Mouse (Mus musculus) liver, embryonic 13.5 days (tissue): ENCODE results near the gene Scn1a. TPM values are rescaled to one million over a fixed set of nuclear protein-coding genes. Genes with fewer than 3 reads are reported as not detected.

Experiments used
- ATAC-seq: fragments of 200-750 bp; cut with Nextera tagmentation; 2 replicates; pipeline ENCODE4 v1.8.0; 2017; ENCODE audit warnings: low read depth, mild to moderate bottlenecking, moderate number of reproducible peaks, moderate library complexity
- DNase-seq: peaks from one replicate; pipeline ENCODE4 v3.0.0; 2022
- H3K27ac ChIP-seq: fragments of 300-500 bp; sonication (generic); 2 replicates; pipeline ENCODE4 v1.5.1; 2015; ENCODE audit warnings: moderate library complexity, mild to moderate bottlenecking, inconsistent platforms
- H3K27me3 ChIP-seq: fragments of 300-500 bp; sonication (generic); 2 replicates; pipeline ENCODE4 v1.6.1; 2015; ENCODE audit warnings: mild to moderate bottlenecking, inconsistent platforms
- H3K36me3 ChIP-seq: fragments of 300-500 bp; sonication (generic); 2 replicates; pipeline ENCODE4 v1.6.1; 2015; ENCODE audit warnings: mild to moderate bottlenecking, inconsistent platforms
- H3K4me1 ChIP-seq: fragments of 300-500 bp; sonication (generic); replicated peaks from 2 replicates; pipeline ENCODE4 v1.6.1; 2015; ENCODE audit warnings: inconsistent platforms
- H3K4me2 ChIP-seq: fragments of 300-500 bp; sonication (generic); 2 replicates; pipeline ENCODE4 v1.6.1; 2015; ENCODE audit warnings: inconsistent platforms, mild to moderate bottlenecking, moderate library complexity
- H3K4me3 ChIP-seq: fragments of 300-500 bp; sonication (generic); replicated peaks from 2 replicates; pipeline ENCODE4 v1.5.1; 2015; ENCODE audit warnings: mild to moderate bottlenecking, inconsistent platforms
- H3K9ac ChIP-seq: fragments of 300-500 bp; sonication (generic); 2 replicates; pipeline ENCODE4 v1.6.1; 2015; ENCODE audit warnings: mild to moderate bottlenecking, inconsistent platforms
- H3K9me3 ChIP-seq: fragments of 300-500 bp; sonication (generic); replicated peaks from 2 replicates; pipeline ENCODE4 v1.6.1; 2016; ENCODE audit warnings: inconsistent platforms
- WGBS: fragments of 180-500 bp; shearing (Covaris S2); methylation state at CpG from one replicate; pipeline ENCODE4 v1.1.7; 2015; ENCODE audit not compliant: insufficient replicate concordance; 5-methylcytosine and 5-hydroxymethylcytosine counted together
- polyA plus RNA-seq: library from polyadenylated mRNA; unstranded; fragments of >200 nt; fragmentation: Nextera tagmentation; extraction: Ambion mirVana; gene quantifications from 2 replicates; pipeline ENCODE4 v1.2.1, GENCODE M21; 2015

The Scn1a gene
- polyA plus RNA-seq, 1 experiment from 2014 or later = not detected

DNA sequence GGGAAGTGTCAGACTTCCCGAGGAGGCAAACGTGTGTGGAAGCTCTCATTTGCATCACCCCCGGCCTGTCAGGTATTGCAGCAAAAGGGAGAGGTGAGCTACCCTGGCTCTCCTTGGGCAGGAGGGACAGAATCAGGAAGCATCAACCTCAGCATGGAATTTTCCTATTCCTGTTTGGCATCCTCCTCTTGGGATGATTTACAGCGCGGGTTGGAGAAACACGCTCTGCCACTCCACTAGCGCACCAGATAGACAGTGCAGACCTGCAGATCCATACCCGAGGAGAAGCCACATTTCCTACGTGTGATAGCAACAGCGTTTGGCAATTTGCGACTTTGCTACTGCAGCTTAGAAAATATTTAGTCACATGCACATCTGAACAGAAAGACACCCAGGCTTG lies 32.2 kb downstream of the Scn1a start:
- H3K9me3 ChIP-seq = no peaks in the 10 kb centered on the region
- peaks cover 17% of the 10 kb centered on the region for H3K27me3 ChIP-seq
- H3K36me3 ChIP-seq = no peaks in the 10 kb centered on the region
- no peak overlapping the region for H3K27ac ChIP-seq
- ATAC-seq = no peak
- no peak overlapping the region for H3K9ac ChIP-seq
- H3K4me1 ChIP-seq = no peaks in the 10 kb centered on the region
- no peak for DNase-seq
- no peak overlapping the region for H3K4me2 ChIP-seq
- H3K4me3 ChIP-seq = no peak overlapping the region
- WGBS = 14% methylated on average over 11 of the region's 11 CpGs

DNA sequence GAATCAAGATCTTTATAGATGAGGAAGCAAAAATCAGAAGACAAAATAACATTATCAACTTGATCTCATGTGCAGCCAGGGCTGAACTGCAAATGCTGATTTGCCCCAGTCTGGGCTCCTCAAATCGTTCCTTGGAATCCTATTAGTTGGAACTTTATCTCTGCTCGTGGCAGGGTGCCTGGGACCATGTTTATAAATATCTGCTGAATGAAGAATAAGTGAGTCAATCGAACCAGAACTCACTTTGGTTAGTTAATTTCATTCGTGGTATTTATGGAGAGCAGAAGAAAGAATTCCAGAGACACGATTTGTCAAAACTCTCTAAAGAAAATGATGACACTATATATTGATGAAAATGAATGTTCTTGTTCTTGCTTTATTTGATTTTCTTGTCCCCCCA lies 48.1 kb downstream of the Scn1a start:
- Histone ChIP-seq H3K4me3 (no peak overlapping the region), H3K27ac (no peak overlapping the region), H3K4me2 (no peak overlapping the region), H3K36me3 (no peaks in the 10 kb centered on the region), H3K4me1 (no peaks in the 10 kb centered on the region), H3K9ac (no peak overlapping the region), H3K9me3 (no peaks in the 10 kb centered on the region), H3K27me3 (no peaks in the 10 kb centered on the region)
- no peak for DNase-seq
- 57% methylated on average over 5 of the region's 5 CpGs for WGBS
- ATAC-seq = no peak

DNA sequence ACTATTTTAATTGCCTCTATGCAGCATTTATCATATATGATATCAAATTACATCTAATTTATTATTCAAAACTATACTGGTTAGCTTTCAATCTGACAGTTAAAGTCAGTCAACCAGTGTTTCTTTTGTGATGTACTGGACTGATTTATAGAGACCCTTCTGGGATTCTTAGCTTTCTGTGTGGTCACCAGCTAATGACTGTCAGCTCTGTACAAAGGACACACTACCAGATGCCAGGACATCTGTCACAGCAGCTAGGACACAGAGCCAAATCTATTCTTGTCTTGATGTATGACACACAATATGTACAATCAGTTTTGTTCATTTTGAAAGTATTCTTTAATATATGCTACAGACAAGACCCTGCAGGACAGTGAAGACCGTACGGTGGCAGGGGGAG lies 72.7 kb downstream of the Scn1a start:
- Histone ChIP-seq H3K4me1 (no peaks in the 10 kb centered on the region), H3K36me3 (no peaks in the 10 kb centered on the region), H3K9me3 (no peaks in the 10 kb centered on the region), H3K27ac (no peak overlapping the region), H3K4me2 (no peak overlapping the region), H3K4me3 (no peak overlapping the region), H3K27me3 (no peaks in the 10 kb centered on the region), H3K9ac (no peak overlapping the region)
- 79% methylated on average over 2 of the region's 2 CpGs for WGBS
- DNase-seq (no peak), ATAC-seq (no peak)

DNA sequence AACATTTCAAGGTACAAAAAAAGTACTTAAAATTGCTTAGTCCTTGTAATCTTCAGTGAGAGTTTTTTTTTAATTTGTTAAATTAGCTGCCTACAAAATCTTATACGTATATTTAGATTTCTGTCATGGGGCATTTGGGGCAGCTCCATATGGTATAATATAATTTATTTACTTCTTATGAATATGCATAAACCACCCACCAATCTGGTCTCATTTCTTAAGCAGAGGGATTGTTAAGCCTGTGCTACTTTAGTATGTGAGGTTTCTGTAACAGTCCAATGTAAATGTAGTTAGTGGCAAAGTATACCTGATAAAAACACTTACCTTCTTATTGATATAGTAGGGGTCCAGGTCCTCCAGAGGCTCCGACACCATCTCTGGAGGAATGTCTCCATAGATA lies 90.0 kb downstream of the Scn1a start:
- H3K9me3 ChIP-seq = no peaks in the 10 kb centered on the region
- no peak overlapping the region for H3K27ac ChIP-seq
- ATAC-seq (no peak), DNase-seq (no peak)
- H3K4me3 ChIP-seq = no peak overlapping the region
- 74% methylated on average over 2 of the region's 2 CpGs for WGBS
- no peak overlapping the region for H3K4me2 ChIP-seq
- no peaks in the 10 kb centered on the region for H3K36me3 ChIP-seq
- no peaks in the 10 kb centered on the region for H3K27me3 ChIP-seq
- H3K4me1 ChIP-seq = no peaks in the 10 kb centered on the region
- H3K9ac ChIP-seq = no peak overlapping the region

DNA sequence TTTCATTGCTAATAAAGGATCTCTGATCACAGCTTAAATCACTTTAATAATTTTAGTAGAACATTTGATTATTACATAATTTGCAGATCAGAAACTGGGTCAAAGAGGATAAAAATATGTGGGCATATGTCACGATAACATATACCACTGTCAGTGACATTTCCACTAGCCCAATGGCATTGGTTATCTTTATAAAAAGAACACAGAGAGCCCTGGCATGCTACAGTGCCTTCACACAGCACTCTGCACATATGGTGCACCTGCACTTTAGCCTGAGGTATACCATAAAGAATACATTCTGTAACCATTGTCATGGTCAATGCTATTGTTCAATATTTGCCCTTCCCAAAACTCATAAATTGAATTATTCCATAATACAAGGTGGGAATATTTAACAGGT lies 94.0 kb downstream of the Scn1a start:
- ATAC-seq = no peak
- WGBS = 82% methylated on average over 1 of the region's 1 CpGs

DNA sequence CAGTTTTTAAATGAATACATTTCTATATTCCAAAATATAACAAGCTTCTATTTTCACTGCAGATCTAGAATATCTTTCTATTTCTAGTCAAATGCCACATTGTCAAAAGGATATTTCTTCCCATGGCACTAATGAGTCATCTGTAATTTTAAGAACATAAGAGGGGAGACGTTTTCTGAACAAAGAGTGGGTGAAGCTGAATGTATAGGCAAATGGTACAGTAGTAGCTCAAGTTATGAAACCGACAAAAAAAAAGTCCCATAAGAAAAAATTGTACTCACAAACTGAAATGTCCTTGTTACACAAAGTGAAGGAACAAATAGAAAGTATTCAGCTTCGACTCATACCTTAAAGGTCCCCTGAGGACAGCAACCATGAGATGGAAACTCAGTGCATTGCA lies 94.5 kb downstream of the Scn1a start:
- H3K9ac ChIP-seq = no peak overlapping the region
- no peak overlapping the region for H3K4me2 ChIP-seq
- H3K36me3 ChIP-seq = no peaks in the 10 kb centered on the region
- H3K4me3 ChIP-seq = no peak overlapping the region
- no peak for DNase-seq
- no peak for ATAC-seq
- no peaks in the 10 kb centered on the region for H3K9me3 ChIP-seq
- WGBS = 49% methylated on average over 3 of the region's 3 CpGs
- no peak overlapping the region for H3K27ac ChIP-seq
- H3K27me3 ChIP-seq = no peaks in the 10 kb centered on the region
- no peaks in the 10 kb centered on the region for H3K4me1 ChIP-seq

More for the DNA sequence above, 94.0 kb downstream of the Scn1a start:
- Histone ChIP-seq H3K9me3 (no peaks in the 10 kb centered on the region), H3K4me1 (no peaks in the 10 kb centered on the region), H3K4me2 (no peak overlapping the region), H3K27me3 (no peaks in the 10 kb centered on the region), H3K9ac (no peak overlapping the region), H3K36me3 (no peaks in the 10 kb centered on the region), H3K4me3 (no peak overlapping the region), H3K27ac (no peak overlapping the region)
- no peak for DNase-seq

DNA sequence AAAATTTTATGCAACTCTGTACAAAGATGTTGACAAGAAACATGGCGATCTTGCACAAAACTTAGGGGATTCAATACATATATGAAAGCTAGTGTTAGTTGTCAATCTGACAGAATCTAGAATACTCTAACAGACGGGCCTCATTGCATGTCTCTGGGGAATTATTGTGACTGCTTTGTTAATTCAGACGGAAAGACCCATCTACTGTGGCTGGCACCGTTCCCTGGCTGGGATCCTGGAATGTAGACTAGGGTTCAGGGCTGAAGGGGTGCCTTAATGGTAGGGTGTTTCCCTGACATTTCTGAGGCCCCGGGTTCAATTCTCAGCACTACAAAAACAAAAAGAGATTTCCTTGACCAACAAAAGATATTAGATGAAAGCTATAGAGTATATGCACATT lies 103.2 kb downstream of the Scn1a start:
- Histone ChIP-seq H3K4me1 (no peaks in the 10 kb centered on the region), H3K27ac (no peak overlapping the region), H3K9me3 (no peaks in the 10 kb centered on the region), H3K4me2 (no peak overlapping the region), H3K27me3 (no peaks in the 10 kb centered on the region), H3K9ac (no peak overlapping the region), H3K36me3 (no peaks in the 10 kb centered on the region), H3K4me3 (no peak overlapping the region)
- ATAC-seq = no peak
- 58% methylated on average over 5 of the region's 5 CpGs for WGBS
- no peak for DNase-seq

DNA sequence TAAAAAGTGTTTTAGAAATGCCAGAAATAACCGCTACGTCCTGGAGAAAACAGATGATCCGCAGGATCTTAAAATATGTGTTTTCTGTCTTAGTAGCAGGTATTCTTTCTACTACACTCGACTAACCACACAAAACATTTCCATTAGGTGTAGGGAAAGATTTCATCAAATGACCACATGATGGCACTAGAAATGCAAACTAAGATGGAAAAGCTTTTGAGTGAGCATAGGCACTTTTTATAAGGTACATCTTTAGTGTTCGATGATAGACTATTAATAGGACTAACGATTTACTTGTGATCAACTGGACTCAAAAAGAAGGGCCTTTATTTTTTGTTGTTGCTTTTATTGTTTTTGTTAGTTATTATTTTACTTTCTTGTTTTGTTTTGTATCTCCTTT lies 104.2 kb downstream of the Scn1a start:
- Histone ChIP-seq H3K4me1 (no peaks in the 10 kb centered on the region), H3K4me2 (no peak overlapping the region), H3K9me3 (no peaks in the 10 kb centered on the region), H3K36me3 (no peaks in the 10 kb centered on the region), H3K27ac (no peak overlapping the region), H3K9ac (no peak overlapping the region), H3K4me3 (no peak overlapping the region), H3K27me3 (no peaks in the 10 kb centered on the region)
- 69% methylated on average over 6 of the region's 6 CpGs for WGBS
- no peak for DNase-seq
- ATAC-seq = no peak

DNA sequence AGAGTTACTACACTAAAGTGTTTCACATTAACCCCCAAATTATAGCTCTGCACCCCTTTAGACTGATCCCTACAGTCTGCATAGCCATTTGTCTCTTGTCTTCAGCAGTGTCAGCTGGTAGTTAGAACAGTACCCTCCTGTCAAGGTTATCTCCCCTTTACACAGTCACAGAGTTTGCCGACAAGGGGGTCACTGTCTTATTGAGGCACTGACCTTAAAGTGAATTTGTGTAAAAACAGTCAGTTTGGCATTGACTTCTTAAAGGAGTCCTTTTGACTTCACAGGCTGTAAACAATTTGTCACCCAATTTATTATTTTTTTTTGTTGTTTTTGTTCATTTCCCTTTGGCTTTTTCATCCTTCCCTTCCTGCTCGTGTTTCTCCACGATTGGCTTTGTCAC lies 168.1 kb downstream of the Scn1a start:
- H3K36me3 ChIP-seq = no peaks in the 10 kb centered on the region
- no peaks in the 10 kb centered on the region for H3K4me1 ChIP-seq
- no peaks in the 10 kb centered on the region for H3K9me3 ChIP-seq
- ATAC-seq (no peak), DNase-seq (no peak)
- no peak overlapping the region for H3K4me2 ChIP-seq
- no peaks in the 10 kb centered on the region for H3K27me3 ChIP-seq
- no peak overlapping the region for H3K9ac ChIP-seq
- H3K4me3 ChIP-seq = no peak overlapping the region
- H3K27ac ChIP-seq = no peak overlapping the region
- WGBS = 72% methylated on average over 3 of the region's 3 CpGs

DNA sequence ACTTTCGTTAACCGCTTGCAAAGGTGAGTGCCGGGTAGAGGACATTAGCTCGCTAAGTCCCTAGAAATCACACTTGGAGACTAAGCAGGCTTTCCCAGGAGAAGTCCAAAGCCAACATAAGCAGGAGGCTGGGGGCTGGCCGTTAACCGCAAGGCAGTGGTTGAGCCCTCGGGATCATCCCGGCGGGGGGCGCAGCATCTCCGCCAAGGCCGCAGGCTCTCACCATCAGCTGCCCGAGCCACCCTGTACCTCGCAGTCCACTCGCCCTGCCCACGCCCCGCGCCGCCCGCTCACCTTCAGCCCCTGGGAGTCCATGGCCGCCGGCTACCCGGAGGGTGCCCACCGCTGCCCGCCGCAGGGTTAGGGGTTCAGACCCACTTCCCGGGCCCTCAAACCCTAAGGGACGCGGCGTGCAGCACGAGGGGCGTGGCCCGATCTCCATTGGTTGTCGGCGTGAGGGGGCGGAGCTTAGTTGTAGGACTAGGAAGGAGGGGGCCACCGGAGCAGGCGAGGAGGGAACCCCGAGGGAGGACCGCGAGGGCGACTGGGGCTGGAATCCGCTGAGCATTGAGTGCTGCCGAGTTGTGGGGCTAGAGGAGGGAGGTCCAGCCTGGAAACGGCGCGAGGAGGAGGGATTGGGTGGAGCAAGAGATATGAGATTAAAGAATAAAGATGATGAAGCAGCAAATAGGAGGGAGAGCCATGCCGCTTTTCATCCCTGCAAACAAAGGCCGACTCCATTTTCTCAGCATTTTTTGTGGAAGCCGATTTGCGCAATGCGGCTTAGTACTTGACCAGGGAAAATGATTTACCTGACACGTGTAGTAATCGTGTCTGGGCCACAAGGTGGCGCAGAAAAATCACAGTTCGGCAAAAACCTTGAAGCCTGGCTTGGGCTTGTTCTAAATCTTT lies 184.2 kb downstream of the Scn1a start, which contains the start of gene Ttc21b:
Ttc21b (minus strand) TSS at position 398 of the 912 bp plus-strand sequence.
- H3K9ac ChIP-seq = peak within 1 kb of the TSS; percentile 54
- H3K27me3 ChIP-seq = no peaks in the 10 kb centered on the region
- no peak within 1 kb of the TSS; the same call in 1 of the 2 replicates for H3K27ac ChIP-seq
- no peaks in the 10 kb centered on the region for H3K36me3 ChIP-seq
- WGBS = under 1% methylated on average over 56 of the region's 56 CpGs
- H3K4me1 ChIP-seq = peaks cover 13% of the 10 kb centered on the region
- H3K4me2 ChIP-seq = peak within 1 kb of the TSS; percentile 78
- no peaks in the 10 kb centered on the region for H3K9me3 ChIP-seq
- DNase-seq (peak; percentile 82), ATAC-seq (peak; percentile 97)
- H3K4me3 ChIP-seq = peak within 1 kb of the TSS; percentile 65

DNA sequence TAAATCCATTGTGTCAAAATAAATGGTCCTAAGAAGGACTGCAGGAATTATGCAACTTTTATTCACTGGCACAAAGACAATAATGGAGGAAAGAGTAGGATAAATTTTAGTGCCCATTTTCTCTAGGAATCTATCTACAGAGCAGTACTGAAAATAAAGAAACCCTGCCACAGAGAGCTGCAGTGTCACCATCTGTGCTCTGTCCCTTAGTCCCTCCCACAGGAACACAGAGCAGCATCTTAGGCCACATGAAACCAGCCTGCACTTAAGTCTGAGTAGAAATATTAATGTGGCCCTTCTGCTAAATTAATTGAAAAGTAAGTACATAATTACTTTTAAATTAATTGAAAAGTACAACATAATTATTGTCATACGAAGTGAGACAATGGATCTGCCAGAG lies 196.6 kb downstream of the Scn1a start:
- Histone ChIP-seq H3K4me1 (no peaks in the 10 kb centered on the region), H3K27ac (no peak overlapping the region), H3K36me3 (no peaks in the 10 kb centered on the region), H3K27me3 (no peaks in the 10 kb centered on the region), H3K9me3 (no peaks in the 10 kb centered on the region), H3K9ac (no peak overlapping the region), H3K4me3 (no peak overlapping the region), H3K4me2 (no peak overlapping the region)
- no peak for DNase-seq
- ATAC-seq = no peak
- 54% methylated on average over 1 of the region's 1 CpGs for WGBS

DNA sequence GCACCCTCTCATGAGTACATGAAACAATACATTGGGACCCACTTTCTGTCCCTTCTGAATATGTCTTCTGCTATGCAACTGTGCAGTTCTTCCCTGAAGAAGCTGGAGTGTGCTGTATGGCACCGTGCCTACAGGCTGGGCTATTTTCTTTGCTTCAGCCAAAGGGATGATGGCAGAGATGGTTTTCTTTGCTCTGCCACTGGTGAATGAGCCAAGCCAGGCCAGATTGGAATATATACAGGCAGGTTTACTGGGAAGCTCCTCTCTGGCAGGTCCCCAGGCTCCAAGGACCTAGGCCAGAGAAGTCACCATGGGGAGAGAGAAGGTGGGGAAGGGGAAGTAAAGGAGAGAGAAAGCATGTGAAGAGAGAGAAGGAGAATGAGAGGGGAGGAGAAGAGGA lies 200.3 kb downstream of the Scn1a start:
- Histone ChIP-seq H3K4me2 (no peak overlapping the region), H3K27ac (no peak overlapping the region), H3K36me3 (0 out of 2 replicates have a peak, but pooled peaks cover 5% of the 10 kb centered on the region), H3K9ac (no peak overlapping the region), H3K4me3 (no peak overlapping the region), H3K4me1 (no peaks in the 10 kb centered on the region), H3K27me3 (no peaks in the 10 kb centered on the region), H3K9me3 (no peaks in the 10 kb centered on the region)
- ATAC-seq (no peak), DNase-seq (no peak)
- 67% methylated on average over 1 of the region's 1 CpGs for WGBS
